Mouse (Mus musculus) C2C12 (cell line): Measurements from ENCODE around the gene Gnaq. TPM values are rescaled to one million over a fixed set of nuclear protein-coding genes. Genes with fewer than 3 reads are reported as not detected.

Source experiments
- H3K27me3 ChIP-seq: one replicate; pipeline ENCODE4 v1.6.1; 2011; ENCODE audit not compliant: control insufficient read depth, insufficient read depth, insufficient read length
- H3K36me3 ChIP-seq: one replicate; pipeline ENCODE4 v1.6.1; 2011; ENCODE audit not compliant: control insufficient read depth, insufficient read depth
- H3K4me3 ChIP-seq: one replicate; pipeline ENCODE4 v1.5.1; 2011; ENCODE audit warnings: mild to moderate bottlenecking, control low read depth; ENCODE audit not compliant: poor library complexity, insufficient read depth, severe bottlenecking
- H3K79me2 ChIP-seq: one replicate; pipeline ENCODE4 v1.6.1; 2011; ENCODE audit not compliant: control insufficient read depth, insufficient read depth
- H3K79me3 ChIP-seq: one replicate; pipeline ENCODE4 v1.6.1; 2011; ENCODE audit warnings: low read depth, control low read depth
- H3ac ChIP-seq: one replicate; pipeline ENCODE3; 2011; ENCODE audit warnings: low read depth; ENCODE audit not compliant: control insufficient read depth, insufficient read length
- CEBPB ChIP-seq: IDR thresholded peaks from one replicate; pipeline ENCODE4 v1.6.1; 2011; ENCODE audit warnings: low read depth, mild to moderate bottlenecking, control low read depth, moderate library complexity
- CTCF ChIP-seq: IDR thresholded peaks from one replicate; pipeline ENCODE4 v1.5.1; 2011; ENCODE audit not compliant: control insufficient read depth, insufficient read depth, insufficient read length
- FOSL1 ChIP-seq: IDR thresholded peaks from one replicate; pipeline ENCODE4 v1.8.0; 2011; ENCODE audit warnings: mild to moderate bottlenecking, low read length; ENCODE audit not compliant: poor library complexity, insufficient read depth, severe bottlenecking
- MAX ChIP-seq: IDR thresholded peaks from one replicate; pipeline ENCODE4 v1.6.1; 2011; ENCODE audit warnings: mild to moderate bottlenecking, control low read depth
- MYOD1 ChIP-seq: IDR thresholded peaks from one replicate; pipeline ENCODE4 v1.6.1; 2011; ENCODE audit warnings: low read depth; ENCODE audit not compliant: control insufficient read depth, insufficient read length
- MYOG ChIP-seq: IDR thresholded peaks from one replicate; pipeline ENCODE4 v1.6.1; 2011; ENCODE audit not compliant: control insufficient read depth, insufficient read length; ENCODE audit errors: extremely low read depth
- USF1 ChIP-seq: IDR thresholded peaks from one replicate; pipeline ENCODE4 v1.6.1; 2011; ENCODE audit warnings: low read depth, mild to moderate bottlenecking, control low read depth, moderate library complexity
- polyA plus RNA-seq: library from polyadenylated mRNA; unstranded; fragments of >200 nt; fragmentation: generic; extraction: Trizol; gene quantifications from one replicate; pipeline ENCODE4 v1.2.1, GENCODE M21; 2012; ENCODE audit warnings: missing spikeins

Gene Gnaq
- polyA plus RNA-seq, 1 experiment: 9.5 TPM

- Histone ChIP-seq H3K79me3 (peaks cover 20% of the 10 kb centered on the region), H3K79me2 (peaks cover 53% of the 10 kb centered on the region), H3K36me3 (no peaks in the 10 kb centered on the region), H3K4me3 (no peak overlapping the region), H3K27me3 (no peaks in the 10 kb centered on the region), H3ac (no peak overlapping the region)
- TF ChIP-seq USF1: no peak
Observed at GRCm38 (mm10) chr19:16189066-16189765, 56.6 kb downstream of the Gnaq start.

- Histone ChIP-seq H3K79me3 (peaks cover 13% of the 10 kb centered on the region), H3K27me3 (no peaks in the 10 kb centered on the region), H3ac (no peak overlapping the region), H3K4me3 (no peak overlapping the region), H3K79me2 (peaks cover 12% of the 10 kb centered on the region), H3K36me3 (peaks cover 5% of the 10 kb centered on the region)
- TF ChIP-seq USF1: no peak
- TF ChIP-seq MYOG: no peak
- TF ChIP-seq CTCF: no peak
- no peak for TF ChIP-seq MAX
- no peak for TF ChIP-seq FOSL1
Observed at GRCm38 (mm10) chr19:16198162-16198561, 65.5 kb downstream of the Gnaq start.

- peaks cover 5% of the 10 kb centered on the region for H3K36me3 ChIP-seq
- peaks cover 28% of the 10 kb centered on the region for H3K79me2 ChIP-seq
- no peak for TF ChIP-seq MAX
- no peak for TF ChIP-seq USF1
- TF ChIP-seq FOSL1: no peak
- no peak for TF ChIP-seq CEBPB
- no peak for TF ChIP-seq CTCF
- TF ChIP-seq MYOG: no peak
- TF ChIP-seq MYOD1: no peak
- no peak overlapping the region for H3K4me3 ChIP-seq
- peaks cover 17% of the 10 kb centered on the region for H3K79me3 ChIP-seq
- no peaks in the 10 kb centered on the region for H3K27me3 ChIP-seq
- H3ac ChIP-seq: no peak overlapping the region
Observed at GRCm38 (mm10) chr19:16201356-16201755, 68.7 kb downstream of the Gnaq start.

GRCm38 (mm10) chr19:16204776-16205680, 72.4 kb downstream of the Gnaq start:
- Histone ChIP-seq H3K79me3 (peaks cover 13% of the 10 kb centered on the region), H3K79me2 (peaks cover 47% of the 10 kb centered on the region), H3ac (no peak overlapping the region), H3K27me3 (no peaks in the 10 kb centered on the region), H3K4me3 (no peak overlapping the region), H3K36me3 (peaks cover 5% of the 10 kb centered on the region)
- TF ChIP-seq CTCF: no peak
- no peak for TF ChIP-seq MAX
- TF ChIP-seq MYOG: no peak
- no peak for TF ChIP-seq USF1
- no peak for TF ChIP-seq CEBPB
- no peak for TF ChIP-seq FOSL1

- no peaks in the 10 kb centered on the region for H3K36me3 ChIP-seq
- peaks cover 16% of the 10 kb centered on the region for H3K79me3 ChIP-seq
- no peaks in the 10 kb centered on the region for H3K27me3 ChIP-seq
- TF ChIP-seq CEBPB (no peak), MYOD1 (no peak), CTCF (no peak), FOSL1 (no peak), MAX (no peak), USF1 (no peak), MYOG (no peak)
- H3K79me2 ChIP-seq: peaks cover 64% of the 10 kb centered on the region
- H3K4me3 ChIP-seq: no peak overlapping the region
- no peak overlapping the region for H3ac ChIP-seq
Observed at GRCm38 (mm10) chr19:16209616-16210015, 77.0 kb downstream of the Gnaq start.

GRCm38 (mm10) chr19:16214946-16215345, 82.3 kb downstream of the Gnaq start:
- H3K79me2 ChIP-seq: peaks cover 45% of the 10 kb centered on the region
- no peak for TF ChIP-seq MYOG
- no peak for TF ChIP-seq USF1
- TF ChIP-seq FOSL1: no peak
- TF ChIP-seq CTCF: no peak
- no peak for TF ChIP-seq MYOD1
- TF ChIP-seq CEBPB: no peak
- no peak for TF ChIP-seq MAX
- no peak overlapping the region for H3K4me3 ChIP-seq
- H3K79me3 ChIP-seq: peaks cover 6% of the 10 kb centered on the region
- no peak overlapping the region for H3ac ChIP-seq
- H3K27me3 ChIP-seq: no peaks in the 10 kb centered on the region
- no peaks in the 10 kb centered on the region for H3K36me3 ChIP-seq
